Mouse (Mus musculus): ENCODE data around the gene Gpi1. TPM values are rescaled to one million over a fixed set of nuclear protein-coding genes. Genes with fewer than 3 reads are reported as not detected.
"Not testable (repeated sequence)": the region's sequence is repeated elsewhere in the genome, so short reads cannot be mapped to it uniquely, and the experiment has no call there.

The Gpi1 gene
- total and polyA plus RNA-seq, 3 experiments: 278 to 693 (median 332) TPM

DNA sequence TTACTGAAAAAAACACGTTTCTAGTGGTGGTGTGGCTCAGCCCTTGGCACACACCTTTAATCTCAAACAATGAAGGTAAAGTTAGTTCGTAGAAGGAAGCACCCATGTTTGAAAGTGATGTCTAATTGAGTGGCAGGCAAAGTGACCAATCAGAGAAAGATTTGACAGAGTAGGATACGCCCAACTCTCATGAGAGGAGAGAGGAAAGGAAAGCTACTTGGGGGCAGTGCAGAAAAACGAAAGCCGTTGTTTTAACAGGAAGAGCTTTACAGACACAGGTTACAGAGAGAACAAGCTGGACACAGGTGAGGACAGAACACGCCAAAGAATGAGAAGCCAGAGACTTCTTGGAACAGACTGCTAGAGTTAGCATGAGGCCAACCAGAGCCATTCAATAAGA, 23.8 kb downstream of the Gpi1 start:
- no peak overlapping the region for H3K4me2 ChIP-seq (ENCODE audit: insufficient read depth, low read depth, poor library complexity, severe bottlenecking)
- no peaks in the 10 kb centered on the region for H3K79me2 ChIP-seq (replicated peaks; ENCODE audit: control insufficient read depth, extremely low read depth, insufficient read depth, poor library complexity, severe bottlenecking)
- H3K27ac ChIP-seq (ENCODE audit: insufficient read depth, low read depth): no peak overlapping the region
- H3K4me3 ChIP-seq (replicated peaks in 1 of 3; ENCODE audit: low read depth in 2 of 3, low read length in 2 of 3, poor library complexity in 1 of 3): no peak overlapping the region
- H3K36me3 ChIP-seq (replicated peaks in 1 of 2; ENCODE audit: control insufficient read depth in 1 of 2, insufficient read depth in 1 of 2, low read length in 1 of 2): peaks cover 91 to 96% of the 10 kb centered on the region in 2 experiments
- dilution Hi-C loops (cut with MboI; ENCODE audit: extremely low pct_ligation_motif_present, extremely low pct_unique_long_range_greater_than_20kb, low sequenced_read_pairs): no loop called here
- no peaks in the 10 kb centered on the region for H3K9me3 ChIP-seq (replicated peaks; ENCODE audit: low read length)
- no peak for DNase-seq (ENCODE audit: extremely low read depth)
- no peak overlapping the region for H3K9ac ChIP-seq (ENCODE audit: insufficient read depth, low read depth)
- in situ Hi-C loops (cut with MboI; ENCODE audit: low pct_ligation_motif_present, low pct_unique_long_range_greater_than_20kb, low sequenced_read_pairs): no loop called here
- no peaks in the 10 kb centered on the region for H3K27me3 ChIP-seq (replicated peaks)
- no peak for TF ChIP-seq GABPA (IDR thresholded peaks at IDR 0.05; ENCODE audit: insufficient replicate concordance, low read depth, low read length)
- no peak for TF ChIP-seq ZMIZ1 (IDR thresholded peaks at IDR 0.05; ENCODE audit: low read depth, low read length)
- TF ChIP-seq HCFC1 (IDR thresholded peaks at IDR 0.05; ENCODE audit: low read depth, low read length): no peak
- TF ChIP-seq ZKSCAN1 (IDR thresholded peaks at IDR 0.05; ENCODE audit: borderline replicate concordance, low read depth, low read length): no peak
- TF ChIP-seq TCF12 (IDR thresholded peaks at IDR 0.05; ENCODE audit: low read depth, low read length): no peak
- no peak for TF ChIP-seq MAZ (IDR thresholded peaks at IDR 0.05; ENCODE audit: low read depth, low read length)
- TF ChIP-seq ZC3H11A (IDR thresholded peaks at IDR 0.05; ENCODE audit: low read depth, low read length): no peak
- no peak for TF ChIP-seq MAFK (IDR thresholded peaks at IDR 0.05; ENCODE audit: insufficient replicate concordance, low read length)
- TF ChIP-seq ELF1 (IDR thresholded peaks at IDR 0.05; ENCODE audit: low read depth, low read length): no peak
- TF ChIP-seq POLR2AphosphoS2 (IDR thresholded peaks at IDR 0.05; ENCODE audit: low read depth, low read length): no peak
- TF ChIP-seq MYC (IDR thresholded peaks at IDR 0.05; ENCODE audit: low read depth, low read length): no peak
- TF ChIP-seq TBP (conservative IDR thresholded peaks at IDR 0.05; ENCODE audit: low read depth, low read length): no peak
- no peak for TF ChIP-seq CTCF (conservative IDR thresholded peaks at IDR 0.05 in 1 of 2, IDR thresholded peaks at IDR 0.05 in 1 of 2; ENCODE audit: low read depth in 2 of 2, low read length in 2 of 2)
- TF ChIP-seq E2F4 (IDR thresholded peaks at IDR 0.05; ENCODE audit: insufficient replicate concordance, low read depth, low read length): no peak
- no peak for TF ChIP-seq MEF2A (IDR thresholded peaks at IDR 0.05; ENCODE audit: borderline replicate concordance, low read depth, low read length)
- no peak for TF ChIP-seq RCOR1 (conservative IDR thresholded peaks at IDR 0.05; ENCODE audit: low read depth, low read length)
- TF ChIP-seq ETS1 (conservative IDR thresholded peaks at IDR 0.05; ENCODE audit: low read depth, low read length): no peak
- no peak for TF ChIP-seq USF2 (conservative IDR thresholded peaks at IDR 0.05; ENCODE audit: low read depth, low read length)
- peaks cover 2 to 12% of the 10 kb centered on the region in 2 experiments; a peak in 2 of 4 replicates for H3K4me1 ChIP-seq (ENCODE audit: control insufficient read depth in 1 of 2, insufficient read depth in 2 of 2)

DNA sequence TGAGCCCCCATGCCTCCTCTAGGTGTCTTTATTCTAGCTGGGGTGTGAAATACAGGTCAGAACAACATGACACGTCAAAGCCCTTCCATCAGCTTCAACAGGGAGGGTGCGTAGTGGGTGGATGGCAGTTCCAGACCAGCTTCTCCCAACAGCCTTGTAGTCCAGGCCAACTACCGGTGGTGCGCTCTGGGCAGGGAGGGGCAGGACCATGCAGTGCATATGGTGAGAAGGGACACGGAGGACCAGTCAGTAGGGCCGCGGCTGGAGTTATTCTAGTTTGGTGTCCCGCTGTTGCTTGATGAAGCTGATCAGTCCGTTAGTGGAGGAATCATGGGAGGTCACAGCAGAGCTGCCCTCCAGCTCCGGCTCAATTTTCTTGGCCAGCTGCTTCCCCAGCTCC, 28.0 kb downstream of the Gpi1 start:
- H3K9me3 ChIP-seq (replicated peaks; ENCODE audit: low read length); in situ Hi-C loops (cut with MboI; ENCODE audit: low pct_ligation_motif_present, low pct_unique_long_range_greater_than_20kb, low sequenced_read_pairs); DNase-seq (ENCODE audit: extremely low read depth); dilution Hi-C loops (cut with MboI; ENCODE audit: extremely low pct_ligation_motif_present, extremely low pct_unique_long_range_greater_than_20kb, low sequenced_read_pairs); H3K9ac ChIP-seq (ENCODE audit: insufficient read depth, low read depth); H3K27me3 ChIP-seq (replicated peaks); H3K79me2 ChIP-seq (replicated peaks; ENCODE audit: control insufficient read depth, extremely low read depth, insufficient read depth, poor library complexity, severe bottlenecking); H3K4me3 ChIP-seq (replicated peaks in 1 of 3; ENCODE audit: low read depth in 2 of 3, low read length in 2 of 3, poor library complexity in 1 of 3); H3K27ac ChIP-seq (ENCODE audit: insufficient read depth, low read depth); H3K4me1 ChIP-seq (ENCODE audit: control insufficient read depth in 1 of 2, insufficient read depth in 2 of 2); H3K4me2 ChIP-seq (ENCODE audit: insufficient read depth, low read depth, poor library complexity, severe bottlenecking): not testable (repeated sequence)
- peaks cover 61 to 65% of the 10 kb centered on the region in 2 experiments for H3K36me3 ChIP-seq (replicated peaks in 1 of 2; ENCODE audit: control insufficient read depth in 1 of 2, insufficient read depth in 1 of 2, low read length in 1 of 2)
